Mouse (Mus musculus) embryonic facial prominence, embryonic 14.5 days (tissue): ENCODE measurements around the gene E130114P18Rik. TPM values are rescaled to one million over a fixed set of nuclear protein-coding genes. Genes with fewer than 3 reads are reported as not detected.

Experiments
- ATAC-seq: fragments of 200-750 bp; cut with Nextera tagmentation; 2 replicates; pipeline ENCODE4 v1.8.0; 2017; ENCODE audit warnings: low read depth, moderate number of reproducible peaks, moderate TSS enrichment
- DNase-seq: peaks from one replicate; pipeline ENCODE4 v3.0.0-alpha.2; 2015; ENCODE audit warnings: low spot score
- H3K27ac ChIP-seq: fragments of 300-500 bp; sonication (generic); replicated peaks from 2 replicates; pipeline ENCODE4 v1.5.1; 2014; ENCODE audit warnings: low read depth, mild to moderate bottlenecking, low read length, moderate library complexity
- H3K27me3 ChIP-seq: fragments of 300-500 bp; sonication (generic); replicated peaks from 2 replicates; pipeline ENCODE4 v1.6.1; 2014; ENCODE audit warnings: low read length; ENCODE audit not compliant: control insufficient read depth, insufficient read depth
- H3K36me3 ChIP-seq: fragments of 300-500 bp; sonication (generic); 2 replicates; pipeline ENCODE4 v1.6.1; 2014; ENCODE audit warnings: low read length, mixed read lengths; ENCODE audit not compliant: control insufficient read depth, insufficient read depth
- H3K4me1 ChIP-seq: fragments of 300-500 bp; sonication (generic); 2 replicates; pipeline ENCODE4 v1.6.1; 2014; ENCODE audit warnings: antibody characterized with exemption, low read length; ENCODE audit not compliant: control insufficient read depth, insufficient read depth
- H3K4me2 ChIP-seq: fragments of 300-500 bp; sonication (generic); 2 replicates; pipeline ENCODE4 v1.6.1; 2014; ENCODE audit warnings: low read depth, mild to moderate bottlenecking, low read length, moderate library complexity, mixed read lengths
- H3K4me3 ChIP-seq: fragments of 300-500 bp; sonication (generic); 2 replicates; pipeline ENCODE4 v1.5.1; 2014; ENCODE audit warnings: low read depth, mild to moderate bottlenecking, low read length
- H3K9ac ChIP-seq: fragments of 300-500 bp; sonication (generic); 2 replicates; pipeline ENCODE4 v1.6.1; 2014; ENCODE audit warnings: low read depth, mild to moderate bottlenecking, low read length, moderate library complexity, mixed read lengths
- H3K9me3 ChIP-seq: fragments of 300-500 bp; sonication (generic); 2 replicates; pipeline ENCODE4 v1.6.1; 2016; ENCODE audit warnings: low read length; ENCODE audit not compliant: control insufficient read depth
- WGBS: fragments of 180-500 bp; shearing (Covaris S2); extraction: QIAGEN DNeasy Blood & Tissue Kit; methylation state at CpG from one replicate; pipeline ENCODE4 v1.1.7; 2014; 5-methylcytosine and 5-hydroxymethylcytosine counted together
- polyA plus RNA-seq: library from polyadenylated mRNA; unstranded; fragments of >200 nt; fragmentation: Nextera tagmentation; extraction: Ambion mirVana; gene quantifications from 2 replicates; pipeline ENCODE4 v1.2.1, GENCODE M21; 2014

Gene E130114P18Rik
- polyA plus RNA-seq, 1 experiment from 2014 or later = 4.4 TPM

DNA sequence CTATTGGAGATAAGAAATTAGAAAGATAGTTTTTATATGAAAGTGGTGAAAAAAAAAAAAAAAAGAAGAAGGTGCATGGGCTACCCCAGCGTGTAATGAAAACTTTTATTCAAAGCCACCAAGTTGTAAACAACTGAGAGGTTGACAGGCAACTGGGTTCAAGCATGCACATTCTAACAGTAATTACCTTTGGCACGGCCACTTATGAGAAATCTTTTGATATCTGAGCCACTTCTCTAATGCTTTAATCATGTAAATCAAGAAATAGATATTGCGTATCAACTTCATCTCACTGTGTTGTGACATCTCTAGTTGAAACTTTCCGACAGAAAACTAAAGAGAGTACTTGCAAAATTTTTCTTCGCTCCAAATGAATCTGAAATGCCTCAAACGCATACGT is 192.7 kb downstream of the E130114P18Rik start:
- H3K9me3 ChIP-seq = no peaks in the 10 kb centered on the region
- H3K27ac ChIP-seq = no peak overlapping the region
- no peak overlapping the region for H3K4me3 ChIP-seq
- H3K27me3 ChIP-seq = peaks cover 4% of the 10 kb centered on the region; the same call in 1 of the 2 replicates
- H3K36me3 ChIP-seq = no peaks in the 10 kb centered on the region
- no peak for ATAC-seq
- peak overlapping the region; percentile 44 for H3K4me2 ChIP-seq
- no peak overlapping the region for H3K9ac ChIP-seq
- WGBS = 43% methylated on average over 7 of the region's 7 CpGs
- no peak for DNase-seq
- H3K4me1 ChIP-seq = peaks cover 21% of the 10 kb centered on the region

DNA sequence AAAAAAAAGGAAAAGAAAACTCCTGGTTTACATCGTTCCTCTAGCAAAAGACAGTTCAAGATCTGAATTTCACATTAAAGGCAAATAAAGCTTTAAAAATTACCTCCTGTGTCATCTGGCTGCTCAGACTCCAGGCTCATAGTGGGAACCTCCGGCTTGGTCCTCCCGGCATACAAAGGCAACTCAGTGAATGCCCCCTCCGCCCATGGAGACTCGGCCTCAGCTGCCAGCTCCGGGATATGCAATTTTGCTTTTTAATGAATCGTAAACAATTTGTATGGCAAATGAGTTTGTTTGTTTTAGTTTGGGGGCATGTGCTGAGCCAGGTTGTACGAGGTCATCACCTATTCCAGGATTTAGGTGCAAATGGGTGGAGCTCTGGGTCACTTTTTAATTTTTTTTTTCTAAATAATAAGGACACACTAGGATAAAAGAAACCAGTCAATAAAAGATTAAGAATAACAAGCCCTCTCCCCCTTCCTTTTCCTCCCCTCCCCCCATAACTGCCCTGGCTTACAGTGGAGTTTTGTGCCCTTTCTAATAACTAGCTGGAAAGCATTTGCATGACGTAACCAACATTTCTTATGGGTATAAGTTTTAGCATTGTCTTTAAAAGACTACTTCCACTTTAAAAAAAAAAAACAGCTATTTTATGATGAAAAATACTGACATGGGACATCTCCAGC is 193.3 kb downstream of the E130114P18Rik start:
- peak overlapping the region; percentile 68 for H3K27ac ChIP-seq
- H3K9me3 ChIP-seq = no peaks in the 10 kb centered on the region
- peak overlapping the region; percentile 44 for H3K4me2 ChIP-seq
- H3K36me3 ChIP-seq = no peaks in the 10 kb centered on the region
- ATAC-seq (no peak), DNase-seq (no peak)
- peak overlapping the region; percentile 29 for H3K4me3 ChIP-seq
- peaks cover 4% of the 10 kb centered on the region; the same call in 1 of the 2 replicates for H3K27me3 ChIP-seq
- peak overlapping the region; percentile 54 for H3K9ac ChIP-seq
- WGBS = 38% methylated on average over 9 of the region's 9 CpGs
- peaks cover 21% of the 10 kb centered on the region for H3K4me1 ChIP-seq

DNA sequence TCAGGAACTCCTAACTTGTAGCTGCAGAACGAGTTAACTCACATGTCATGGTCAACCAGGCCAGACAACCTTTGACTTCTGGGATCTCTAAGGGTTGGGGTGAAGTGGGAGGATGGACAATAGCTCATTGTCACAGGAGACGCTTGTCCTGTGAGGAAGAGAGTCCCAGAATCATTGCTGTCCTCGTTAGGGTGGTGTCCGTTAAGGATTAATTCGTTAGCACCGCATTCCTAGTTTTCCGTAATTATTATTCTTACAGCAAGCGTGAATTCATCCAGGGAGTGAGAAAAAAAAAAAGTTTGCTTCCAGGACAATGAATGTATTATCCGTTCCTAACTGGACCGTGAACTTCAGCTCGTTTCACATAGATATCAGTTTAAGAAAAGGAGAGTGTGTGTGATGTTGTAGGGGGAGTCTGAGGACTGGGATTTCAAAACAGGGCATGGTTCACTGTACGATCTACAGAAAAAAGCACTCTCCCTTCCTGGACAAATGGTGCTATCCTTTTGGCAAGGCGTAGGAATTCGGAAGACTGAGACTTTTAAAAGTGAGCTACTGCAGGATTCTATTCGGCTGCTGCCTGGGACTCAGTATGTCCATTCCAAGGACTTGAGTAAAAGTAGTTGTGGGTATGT is 195.0 kb downstream of the E130114P18Rik start:
- Histone ChIP-seq H3K27me3 (peaks cover 4% of the 10 kb centered on the region; the same call in 1 of the 2 replicates), H3K4me3 (peak overlapping the region; percentile 29), H3K27ac (peak overlapping the region; percentile 68), H3K9me3 (no peaks in the 10 kb centered on the region), H3K4me2 (peak overlapping the region; percentile 44), H3K9ac (peak overlapping the region; percentile 54), H3K4me1 (peaks cover 32% of the 10 kb centered on the region), H3K36me3 (no peaks in the 10 kb centered on the region)
- 25% methylated on average over 15 of the region's 15 CpGs for WGBS
- DNase-seq (peak; percentile 63), ATAC-seq (peak; percentile 66)

DNA sequence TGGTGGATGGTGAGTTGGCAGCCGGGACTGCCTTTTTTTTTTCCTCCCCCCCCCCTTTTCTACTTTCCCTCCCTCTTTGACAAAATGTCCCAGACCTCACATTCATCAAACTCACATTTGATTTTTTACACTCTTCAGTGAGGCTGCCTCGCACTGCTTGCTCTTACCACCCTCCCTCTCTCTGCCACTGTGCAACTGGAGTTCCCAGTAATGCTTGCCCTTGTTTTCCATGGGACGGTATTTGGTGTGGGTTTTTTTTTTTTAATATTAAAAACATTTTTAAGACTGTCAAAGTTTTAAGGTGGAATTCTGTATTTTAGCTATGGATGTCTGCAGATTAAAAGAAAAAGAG is 195.8 kb downstream of the E130114P18Rik start:
- Histone ChIP-seq H3K4me1 (peaks cover 41% of the 10 kb centered on the region), H3K9ac (peak overlapping the region; percentile 54), H3K27ac (peak overlapping the region; percentile 68), H3K4me3 (peak overlapping the region; percentile 29), H3K9me3 (no peaks in the 10 kb centered on the region), H3K4me2 (peak overlapping the region; percentile 44), H3K27me3 (peaks cover 4% of the 10 kb centered on the region; the same call in 1 of the 2 replicates), H3K36me3 (no peaks in the 10 kb centered on the region)
- WGBS = 20% methylated on average over 3 of the region's 3 CpGs
- DNase-seq (no peak), ATAC-seq (no peak)

DNA sequence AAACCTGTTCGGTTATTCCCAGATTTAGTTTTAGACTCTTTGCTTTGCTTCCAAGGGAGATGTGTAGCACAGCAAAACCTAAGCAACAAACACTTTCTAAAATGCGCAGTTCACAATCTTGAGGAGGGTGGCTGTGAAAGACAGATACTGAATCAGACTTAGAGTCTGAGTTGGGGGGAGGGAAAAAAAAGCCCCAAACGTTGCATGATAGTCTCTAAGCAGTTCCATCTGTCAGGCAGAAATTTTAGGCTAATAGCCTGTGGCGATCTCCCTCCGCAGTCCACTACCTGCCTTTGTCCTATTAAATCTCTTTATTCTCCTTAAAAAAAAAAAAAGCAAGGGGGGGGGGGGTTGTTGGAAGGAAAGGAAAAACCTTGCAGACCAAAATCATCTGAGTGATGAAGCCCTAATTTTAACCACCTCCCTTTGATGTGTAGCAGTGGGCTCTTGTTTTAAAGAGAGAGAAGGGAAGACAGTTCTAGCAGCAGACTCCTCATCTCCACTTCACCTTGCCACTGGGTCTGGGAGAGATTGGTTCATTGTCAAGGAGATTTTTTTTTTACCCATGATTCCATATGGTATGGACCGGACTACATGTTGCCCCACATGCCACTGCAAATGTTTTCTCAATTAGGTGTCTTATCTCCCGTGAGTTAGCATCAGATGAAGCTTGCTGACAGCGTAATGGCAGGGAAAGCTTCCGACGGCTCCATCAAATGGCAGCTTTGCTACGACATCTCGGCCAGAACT is 196.4 kb downstream of the E130114P18Rik start:
- peak overlapping the region; percentile 54; the same call in 1 of the 2 replicates for H3K9ac ChIP-seq
- ATAC-seq (no peak), DNase-seq (no peak)
- no peaks in the 10 kb centered on the region for H3K36me3 ChIP-seq
- peak overlapping the region; percentile 29 for H3K4me3 ChIP-seq
- H3K27ac ChIP-seq = peak overlapping the region; percentile 68
- peaks cover 4% of the 10 kb centered on the region; the same call in 1 of the 2 replicates for H3K27me3 ChIP-seq
- H3K4me2 ChIP-seq = peak overlapping the region; percentile 44
- WGBS = 25% methylated on average over 12 of the region's 12 CpGs
- H3K4me1 ChIP-seq = peaks cover 37% of the 10 kb centered on the region
- H3K9me3 ChIP-seq = no peaks in the 10 kb centered on the region

DNA sequence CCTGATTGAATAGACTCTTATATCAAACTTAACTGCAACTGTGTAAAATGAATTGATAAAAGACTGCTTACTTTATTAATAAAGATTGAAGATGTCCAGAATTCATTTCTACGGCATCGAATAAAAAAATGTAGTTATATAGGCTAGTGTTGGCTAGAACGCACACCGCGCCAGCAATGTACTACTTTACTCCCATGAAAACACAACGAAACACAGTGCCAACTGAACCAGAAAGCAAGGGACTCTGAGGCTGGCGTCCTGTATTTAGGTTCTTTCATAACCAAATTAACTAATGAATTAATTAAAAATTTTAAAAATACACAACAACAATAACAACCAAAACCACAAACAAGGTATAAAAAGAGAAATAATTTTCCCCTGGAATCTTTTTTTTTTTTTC is 197.0 kb downstream of the E130114P18Rik start:
- H3K4me1 ChIP-seq = peaks cover 40% of the 10 kb centered on the region
- 84% methylated on average over 7 of the region's 7 CpGs for WGBS
- ATAC-seq = no peak

DNA sequence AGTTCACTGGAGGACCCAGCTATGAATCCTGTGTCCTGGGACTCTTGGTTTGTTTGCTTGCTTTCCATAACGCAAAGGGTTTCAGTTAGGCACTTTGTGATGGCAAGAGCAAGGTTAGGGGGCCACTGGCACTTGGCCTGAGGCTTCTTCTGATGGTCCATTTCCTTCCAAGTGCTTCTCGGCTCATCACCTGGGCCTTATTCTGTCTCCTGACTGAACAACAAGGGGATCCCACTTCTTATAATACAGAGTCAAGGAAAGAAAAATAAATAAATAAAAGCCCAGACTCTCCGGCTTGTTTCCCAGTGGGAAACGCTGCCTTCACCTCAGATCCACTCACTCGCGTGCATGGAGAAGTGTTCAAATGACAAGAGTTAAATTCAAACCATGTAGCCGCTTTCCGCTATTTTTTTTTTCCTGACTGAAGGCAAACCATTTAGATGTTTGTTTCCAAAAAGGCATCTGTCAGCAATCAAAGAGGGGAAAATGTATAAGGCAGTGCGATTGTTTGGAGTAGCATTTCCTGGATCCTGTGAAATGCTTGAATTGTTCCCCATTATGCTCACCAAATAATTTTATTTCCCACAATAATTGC is 199.2 kb downstream of the E130114P18Rik start:
- no peaks in the 10 kb centered on the region for H3K9me3 ChIP-seq
- no peak overlapping the region for H3K9ac ChIP-seq
- no peaks in the 10 kb centered on the region for H3K36me3 ChIP-seq
- H3K4me2 ChIP-seq = no peak overlapping the region
- H3K4me1 ChIP-seq = peaks cover 38% of the 10 kb centered on the region
- no peak overlapping the region for H3K4me3 ChIP-seq
- peaks cover 4% of the 10 kb centered on the region; the same call in 1 of the 2 replicates for H3K27me3 ChIP-seq
- peak overlapping the region; percentile 23; the same call in 1 of the 2 replicates for H3K27ac ChIP-seq
- ATAC-seq (no peak), DNase-seq (peak; percentile 65)
- 38% methylated on average over 9 of the region's 9 CpGs for WGBS

More for the DNA sequence above, 197.0 kb downstream of the E130114P18Rik start:
- no peak for DNase-seq
- Histone ChIP-seq H3K36me3 (no peaks in the 10 kb centered on the region), H3K4me3 (no peak overlapping the region), H3K27me3 (peaks cover 4% of the 10 kb centered on the region; the same call in 1 of the 2 replicates), H3K9ac (no peak overlapping the region), H3K4me2 (no peak overlapping the region), H3K27ac (no peak overlapping the region), H3K9me3 (no peaks in the 10 kb centered on the region)

DNA sequence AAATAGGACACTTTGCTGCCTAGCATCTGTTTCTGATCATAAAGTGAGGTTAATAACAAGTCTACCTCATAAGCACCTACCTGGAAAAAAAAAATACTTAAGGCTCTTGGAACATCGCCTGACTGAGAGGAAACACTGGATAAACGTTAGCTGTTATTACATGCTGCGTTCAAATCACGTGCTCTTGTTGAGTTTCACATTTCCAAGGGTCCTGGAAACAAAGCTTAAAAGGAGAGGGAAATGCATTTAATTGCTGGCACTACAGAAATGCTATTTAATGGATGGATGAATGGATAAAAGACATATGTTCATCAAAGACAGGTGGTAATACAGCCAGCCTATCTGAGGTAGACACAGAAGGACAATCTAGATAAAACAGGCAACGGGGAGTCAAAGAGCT is 200.4 kb downstream of the E130114P18Rik start:
- WGBS = 23% methylated on average over 5 of the region's 5 CpGs
- Histone ChIP-seq H3K4me3 (no peak overlapping the region), H3K9me3 (no peaks in the 10 kb centered on the region), H3K27me3 (peaks cover 4% of the 10 kb centered on the region; the same call in 1 of the 2 replicates), H3K4me2 (no peak overlapping the region), H3K9ac (no peak overlapping the region), H3K27ac (no peak overlapping the region), H3K36me3 (no peaks in the 10 kb centered on the region), H3K4me1 (peaks cover 38% of the 10 kb centered on the region)
- ATAC-seq = no peak
- DNase-seq = peak; percentile 66
